Mouse (Mus musculus) midbrain, embryonic 16.5 days (tissue): ENCODE results near the gene Spon2. TPM values are rescaled to one million over a fixed set of nuclear protein-coding genes. Genes with fewer than 3 reads are reported as not detected.

Experiments used
- ATAC-seq: fragments of 200-750 bp; cut with Nextera tagmentation; 2 replicates; pipeline ENCODE4 v1.8.0; 2017; ENCODE audit warnings: moderate TSS enrichment
- H3K27ac ChIP-seq: fragments of 300-500 bp; sonication (generic); 2 replicates; pipeline ENCODE4 v1.5.1; 2014; ENCODE audit warnings: mild to moderate bottlenecking, low read length, mixed read lengths
- H3K27me3 ChIP-seq: fragments of 300-500 bp; sonication (generic); 2 replicates; pipeline ENCODE4 v1.6.1; 2014; ENCODE audit warnings: low read depth, low read length, mixed read lengths; ENCODE audit not compliant: control insufficient read depth, insufficient read depth
- H3K36me3 ChIP-seq: fragments of 300-500 bp; sonication (generic); 2 replicates; pipeline ENCODE4 v1.6.1; 2014; ENCODE audit warnings: mild to moderate bottlenecking, low read length, moderate library complexity, mixed read lengths; ENCODE audit not compliant: control insufficient read depth, insufficient read depth
- H3K4me1 ChIP-seq: fragments of 300-500 bp; sonication (generic); 2 replicates; pipeline ENCODE4 v1.6.1; 2014; ENCODE audit warnings: mild to moderate bottlenecking, low read length, mixed read lengths; ENCODE audit not compliant: control insufficient read depth, insufficient read depth
- H3K4me2 ChIP-seq: fragments of 300-500 bp; sonication (generic); 2 replicates; pipeline ENCODE4 v1.6.1; 2014; ENCODE audit warnings: mild to moderate bottlenecking, low read length, mixed read lengths
- H3K4me3 ChIP-seq: fragments of 300-500 bp; sonication (generic); 2 replicates; pipeline ENCODE4 v1.5.1; 2014; ENCODE audit warnings: low read depth, mild to moderate bottlenecking, low read length, moderate library complexity, mixed read lengths
- H3K9ac ChIP-seq: fragments of 300-500 bp; sonication (generic); 2 replicates; pipeline ENCODE4 v1.6.1; 2014; ENCODE audit warnings: low read depth, low read length, mixed read lengths
- H3K9me3 ChIP-seq: fragments of 300-500 bp; sonication (generic); replicated peaks from 2 replicates; pipeline ENCODE4 v1.6.1; 2014; ENCODE audit warnings: mild to moderate bottlenecking, low read length, mixed read lengths; ENCODE audit not compliant: control insufficient read depth, poor library complexity, severe bottlenecking
- WGBS: fragments of 180-500 bp; shearing (Covaris S2); extraction: QIAGEN DNeasy Blood & Tissue Kit; methylation state at CpG from one replicate; pipeline ENCODE4 v1.1.7; 2014; 5-methylcytosine and 5-hydroxymethylcytosine counted together
- polyA plus RNA-seq: library from polyadenylated mRNA; unstranded; fragments of >200 nt; fragmentation: Nextera tagmentation; extraction: Ambion mirVana; gene quantifications from 2 replicates; pipeline ENCODE4 v1.2.1, GENCODE M21; 2015

Gene Spon2
- polyA plus RNA-seq, 1 experiment from 2014 or later = 3.3 TPM

DNA sequence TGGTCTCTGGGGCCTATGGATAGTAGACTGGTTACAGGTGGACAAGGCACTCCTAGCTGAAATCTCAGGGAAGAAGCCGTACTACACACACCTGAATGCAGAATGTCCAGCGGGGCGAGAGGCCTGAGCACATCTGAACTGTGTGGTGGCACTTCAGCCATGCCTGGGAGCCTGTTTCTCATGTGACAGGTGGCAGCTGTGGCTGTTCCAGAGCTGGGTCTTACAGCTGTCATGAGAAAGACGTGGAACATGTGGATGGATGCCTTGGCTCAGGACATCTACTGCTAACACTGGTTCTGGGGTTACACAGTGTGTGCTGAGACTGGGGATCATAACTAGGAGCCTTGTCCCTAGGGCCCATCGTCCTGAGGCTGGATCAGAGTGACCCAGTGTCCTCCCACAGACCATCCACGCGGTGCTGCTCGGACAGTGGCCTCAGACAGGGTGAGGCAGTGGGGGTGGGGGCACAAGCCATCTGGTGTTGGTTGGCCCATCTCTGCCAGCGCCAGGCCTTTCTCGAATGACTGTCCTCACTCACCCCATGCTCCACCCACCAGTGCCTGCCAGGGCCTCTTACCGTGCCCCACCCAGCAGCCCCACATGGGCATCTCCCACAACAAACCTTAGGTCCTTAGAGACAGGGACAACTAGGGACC, 19.5 kb upstream of the Spon2 start:
- 94% methylated on average over 11 of the region's 11 CpGs for WGBS
- ATAC-seq = no peak
- Histone ChIP-seq H3K9ac (no peak overlapping the region), H3K36me3 (0 out of 2 replicates have a peak, but pooled peaks cover 4% of the 10 kb centered on the region), H3K9me3 (no peaks in the 10 kb centered on the region), H3K4me1 (no peaks in the 10 kb centered on the region), H3K4me3 (no peak overlapping the region), H3K27me3 (no peaks in the 10 kb centered on the region), H3K4me2 (no peak overlapping the region), H3K27ac (no peak overlapping the region)

DNA sequence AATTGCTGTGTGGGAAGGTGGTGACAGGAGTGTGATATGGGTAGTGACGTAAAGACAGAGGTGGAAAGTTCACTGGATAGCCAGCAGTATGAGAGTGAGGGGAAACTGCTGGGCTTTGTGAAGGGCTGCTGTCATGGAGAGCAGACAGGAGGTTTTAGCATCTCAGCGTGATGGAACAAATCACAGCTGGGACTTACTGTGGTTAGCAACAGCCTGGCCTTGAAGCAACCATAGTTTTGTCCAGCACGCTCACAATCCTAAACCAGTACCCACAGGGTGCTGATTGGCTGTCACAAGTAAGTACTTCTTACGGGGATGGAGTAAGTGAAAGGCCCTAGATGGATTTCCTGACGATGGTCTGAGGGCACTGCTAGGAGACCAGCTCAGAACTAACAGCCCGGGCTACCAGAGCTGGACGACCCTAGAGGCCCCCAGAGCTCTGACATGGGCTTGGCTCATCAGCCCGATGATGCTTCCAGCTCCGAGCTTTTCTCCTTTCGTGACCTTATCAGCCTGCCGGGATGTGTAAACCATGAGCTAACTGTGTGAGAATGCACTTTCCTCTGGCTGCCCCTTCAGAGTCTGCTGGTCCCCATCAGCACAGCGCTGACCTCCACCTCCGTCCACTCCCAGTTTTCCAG, 16.3 kb upstream of the Spon2 start:
- Histone ChIP-seq H3K27me3 (no peaks in the 10 kb centered on the region), H3K9me3 (no peaks in the 10 kb centered on the region), H3K4me3 (no peak overlapping the region), H3K4me1 (no peaks in the 10 kb centered on the region), H3K4me2 (no peak overlapping the region), H3K36me3 (no peaks in the 10 kb centered on the region), H3K27ac (no peak overlapping the region), H3K9ac (no peak overlapping the region)
- no peak for ATAC-seq
- WGBS = 75% methylated on average over 13 of the region's 13 CpGs

DNA sequence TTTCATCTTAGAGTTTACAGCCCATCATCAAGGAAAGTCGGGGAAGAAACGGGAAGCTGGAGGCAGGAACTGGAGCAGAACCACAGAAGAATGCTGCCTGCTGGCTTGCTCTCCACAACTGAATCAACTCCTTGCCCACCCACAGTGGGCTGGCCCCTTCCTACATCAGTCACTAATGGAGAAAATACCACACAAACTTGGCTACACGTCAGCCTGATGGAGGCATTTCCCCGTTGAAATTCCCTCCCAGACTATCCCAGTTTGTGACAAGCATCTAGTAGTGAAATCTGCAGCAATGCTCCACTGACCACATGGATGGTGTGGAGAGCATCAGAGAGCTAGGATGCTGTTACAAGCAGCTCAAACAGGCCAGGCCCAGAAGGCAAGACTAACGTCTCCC, 14.5 kb upstream of the Spon2 start:
- H3K27me3 ChIP-seq = no peaks in the 10 kb centered on the region
- no peak overlapping the region for H3K9ac ChIP-seq
- no peaks in the 10 kb centered on the region for H3K9me3 ChIP-seq
- no peak overlapping the region for H3K4me3 ChIP-seq
- ATAC-seq = no peak
- H3K27ac ChIP-seq = no peak overlapping the region
- H3K4me2 ChIP-seq = no peak overlapping the region
- no peaks in the 10 kb centered on the region for H3K4me1 ChIP-seq
- no peaks in the 10 kb centered on the region for H3K36me3 ChIP-seq
- WGBS = 85% methylated on average over 5 of the region's 5 CpGs

DNA sequence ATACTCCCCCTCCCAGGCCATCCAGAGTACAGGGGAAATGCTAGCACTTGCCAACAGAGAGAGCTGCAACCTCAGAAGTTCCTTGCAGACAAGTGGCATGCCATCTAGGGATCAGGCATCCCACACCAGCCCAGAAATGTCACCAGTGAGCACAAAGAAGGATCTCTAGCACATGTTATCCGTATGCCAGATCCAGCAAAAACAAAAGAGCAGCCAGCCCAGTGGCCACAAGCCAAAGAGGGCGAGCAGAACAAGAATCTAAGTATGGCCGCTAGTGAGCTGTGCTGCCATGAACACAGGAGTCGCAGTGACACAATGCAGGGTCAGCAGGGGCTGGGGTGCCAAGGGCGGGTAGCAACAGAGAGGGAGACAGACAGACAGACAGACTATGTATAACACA, 12.0 kb upstream of the Spon2 start:
- H3K4me3 ChIP-seq = no peak overlapping the region
- H3K4me1 ChIP-seq = no peaks in the 10 kb centered on the region
- ATAC-seq = no peak
- 55% methylated on average over 5 of the region's 5 CpGs for WGBS
- no peak overlapping the region for H3K9ac ChIP-seq
- H3K27ac ChIP-seq = no peak overlapping the region
- no peaks in the 10 kb centered on the region for H3K9me3 ChIP-seq
- H3K27me3 ChIP-seq = no peaks in the 10 kb centered on the region
- no peaks in the 10 kb centered on the region for H3K36me3 ChIP-seq
- no peak overlapping the region for H3K4me2 ChIP-seq

DNA sequence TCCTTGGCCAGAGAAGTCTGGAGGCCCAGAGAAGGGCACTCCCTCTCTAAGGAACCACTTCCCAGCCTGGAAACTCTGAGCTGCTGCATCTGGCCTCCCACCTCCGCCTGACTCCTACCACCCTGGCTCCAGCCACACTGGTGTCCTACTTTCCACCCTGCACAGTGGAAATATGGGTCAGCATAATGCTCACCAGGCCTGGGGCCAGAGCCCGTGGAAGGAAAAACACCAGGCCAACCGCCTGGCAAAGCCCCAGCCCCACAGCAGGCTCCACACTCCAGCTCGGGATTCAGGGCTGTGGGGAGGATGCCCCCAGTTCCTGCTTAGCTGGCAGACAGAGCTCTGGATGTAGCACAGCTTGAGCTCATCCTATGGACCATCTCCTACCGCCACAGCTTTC, 10.2 kb upstream of the Spon2 start:
- no peak overlapping the region for H3K4me3 ChIP-seq
- H3K4me2 ChIP-seq = no peak overlapping the region
- H3K9ac ChIP-seq = no peak overlapping the region
- H3K27ac ChIP-seq = no peak overlapping the region
- no peaks in the 10 kb centered on the region for H3K36me3 ChIP-seq
- no peaks in the 10 kb centered on the region for H3K4me1 ChIP-seq
- no peaks in the 10 kb centered on the region for H3K9me3 ChIP-seq
- ATAC-seq = no peak
- WGBS = 64% methylated on average over 5 of the region's 5 CpGs
- no peaks in the 10 kb centered on the region for H3K27me3 ChIP-seq

DNA sequence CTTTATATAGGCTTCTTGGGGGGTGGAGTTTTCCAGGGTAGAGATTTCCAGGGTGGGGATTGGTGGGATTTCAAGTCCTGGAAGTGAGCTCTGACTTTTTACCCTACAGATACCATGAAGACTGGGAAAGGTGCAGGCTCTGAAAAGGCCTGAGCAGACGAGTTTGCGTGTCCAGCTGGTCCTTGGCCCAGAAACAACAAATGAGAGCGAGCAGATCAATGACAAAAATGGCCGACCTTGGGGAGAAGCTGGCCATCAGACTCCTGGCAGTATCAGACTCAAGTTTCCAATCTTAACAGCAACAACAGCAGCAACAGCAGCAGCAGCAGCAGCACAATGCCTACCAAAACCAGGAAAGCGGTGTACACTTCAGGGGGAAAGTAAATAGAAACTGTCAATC, 7.4 kb upstream of the Spon2 start:
- H3K9ac ChIP-seq = no peak overlapping the region
- no peaks in the 10 kb centered on the region for H3K9me3 ChIP-seq
- H3K4me3 ChIP-seq = no peak overlapping the region
- no peak for ATAC-seq
- H3K27ac ChIP-seq = no peak overlapping the region
- H3K27me3 ChIP-seq = no peaks in the 10 kb centered on the region
- H3K4me1 ChIP-seq = no peaks in the 10 kb centered on the region
- H3K4me2 ChIP-seq = no peak overlapping the region
- no peaks in the 10 kb centered on the region for H3K36me3 ChIP-seq
- WGBS = 93% methylated on average over 5 of the region's 5 CpGs

DNA sequence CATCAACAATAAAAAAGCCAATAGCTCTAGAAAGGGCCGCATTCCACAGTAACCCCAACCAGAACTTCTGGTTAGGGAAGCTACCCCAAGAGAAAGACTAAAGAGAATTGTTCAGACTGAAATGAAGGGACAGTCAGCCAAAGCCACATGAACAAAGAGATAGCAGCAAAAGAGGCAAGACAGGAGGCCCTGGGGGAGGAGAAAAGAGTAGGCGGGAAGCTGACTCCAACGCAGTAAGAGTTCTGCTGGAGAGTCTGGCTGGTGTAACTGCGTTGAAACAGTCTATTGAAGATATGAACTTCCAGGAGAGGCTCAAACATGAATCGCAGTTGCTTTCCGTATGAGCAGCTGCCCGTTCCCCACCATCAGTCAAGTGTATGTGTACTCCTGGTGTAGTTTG, 6.2 kb upstream of the Spon2 start:
- WGBS = 79% methylated on average over 7 of the region's 7 CpGs
- H3K4me1 ChIP-seq = no peaks in the 10 kb centered on the region
- H3K9me3 ChIP-seq = no peaks in the 10 kb centered on the region
- no peaks in the 10 kb centered on the region for H3K27me3 ChIP-seq
- no peaks in the 10 kb centered on the region for H3K36me3 ChIP-seq
- no peak overlapping the region for H3K9ac ChIP-seq
- no peak overlapping the region for H3K4me3 ChIP-seq
- no peak overlapping the region for H3K4me2 ChIP-seq
- no peak overlapping the region for H3K27ac ChIP-seq
- no peak for ATAC-seq

DNA sequence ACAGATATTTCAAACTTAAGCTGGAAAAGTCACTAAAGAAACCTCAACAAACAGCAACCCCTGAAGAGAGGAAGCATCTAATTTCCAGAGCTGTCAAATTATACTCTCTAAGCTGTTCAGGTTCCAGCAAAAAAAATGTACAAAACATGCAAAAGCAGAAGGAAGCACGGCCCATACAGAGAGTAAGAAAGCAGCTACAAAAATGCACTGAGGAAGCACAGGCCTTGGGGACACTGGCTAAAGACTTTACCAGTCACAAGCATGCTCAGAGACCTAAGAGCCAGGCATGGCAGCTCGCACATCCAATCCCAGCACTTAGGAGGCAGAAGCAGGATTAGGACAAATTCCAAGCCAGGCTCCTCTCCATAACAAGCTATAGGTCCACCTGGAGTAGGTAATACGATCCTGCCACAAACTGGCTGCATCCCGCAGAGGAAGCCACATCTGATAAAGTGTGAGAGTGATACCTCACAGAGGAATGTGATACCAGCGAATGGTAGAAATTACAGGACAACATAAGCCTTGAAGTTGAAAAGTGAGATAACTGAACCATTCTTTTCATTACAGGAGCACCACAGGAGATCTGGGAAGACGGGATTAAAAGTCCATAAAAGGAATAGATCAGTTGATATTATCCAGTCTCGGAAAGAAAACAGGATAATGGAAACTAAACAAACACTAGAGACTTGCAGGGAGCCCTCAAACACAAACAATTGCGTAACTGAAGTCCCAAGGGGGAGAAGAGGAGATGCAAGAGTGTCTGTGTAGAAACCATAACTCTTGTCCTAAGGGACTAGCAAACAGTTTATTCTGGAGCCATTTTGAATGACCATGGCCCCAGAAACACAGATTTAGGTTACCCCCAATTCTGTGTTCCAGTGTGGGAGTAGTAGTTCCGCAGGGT, 4.8 kb upstream of the Spon2 start:
- H3K27me3 ChIP-seq = no peaks in the 10 kb centered on the region

DNA sequence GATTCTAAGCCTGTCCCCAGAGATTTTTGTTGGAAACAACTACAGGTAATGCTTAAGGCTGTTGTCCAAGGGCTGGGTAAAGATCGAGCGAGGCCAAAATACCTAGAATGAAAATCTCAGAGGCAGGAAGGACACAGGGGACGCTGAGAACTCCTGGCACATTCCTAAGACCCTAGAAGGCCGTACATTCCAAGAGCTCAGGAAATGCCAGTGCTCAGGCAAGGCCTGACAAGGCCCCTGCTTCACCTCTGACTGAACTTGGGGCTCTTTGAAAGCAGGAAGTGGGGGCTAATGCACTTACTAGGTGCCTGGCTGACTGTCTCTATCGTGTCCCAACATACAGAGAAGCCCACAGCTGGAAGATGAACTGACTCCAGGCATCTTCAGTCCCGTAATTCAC, 4.1 kb upstream of the Spon2 start:
- Histone ChIP-seq H3K9ac (no peak overlapping the region), H3K4me3 (no peak overlapping the region), H3K27me3 (no peaks in the 10 kb centered on the region), H3K36me3 (no peaks in the 10 kb centered on the region), H3K4me2 (no peak overlapping the region), H3K27ac (no peak overlapping the region), H3K4me1 (0 out of 2 replicates have a peak, but pooled peaks cover 2% of the 10 kb centered on the region), H3K9me3 (no peaks in the 10 kb centered on the region)
- WGBS = 86% methylated on average over 6 of the region's 6 CpGs
- no peak for ATAC-seq

More for the DNA sequence above, 4.8 kb upstream of the Spon2 start:
- Histone ChIP-seq H3K9me3 (no peaks in the 10 kb centered on the region), H3K36me3 (no peaks in the 10 kb centered on the region), H3K27ac (no peak overlapping the region), H3K9ac (no peak overlapping the region), H3K4me1 (no peaks in the 10 kb centered on the region), H3K4me2 (no peak overlapping the region), H3K4me3 (no peak overlapping the region)
- WGBS = 68% methylated on average over 9 of the region's 9 CpGs
- ATAC-seq = no peak
